8 mouse cellular contexts compared by ENCODE assay signal in the genomic region with DNA sequence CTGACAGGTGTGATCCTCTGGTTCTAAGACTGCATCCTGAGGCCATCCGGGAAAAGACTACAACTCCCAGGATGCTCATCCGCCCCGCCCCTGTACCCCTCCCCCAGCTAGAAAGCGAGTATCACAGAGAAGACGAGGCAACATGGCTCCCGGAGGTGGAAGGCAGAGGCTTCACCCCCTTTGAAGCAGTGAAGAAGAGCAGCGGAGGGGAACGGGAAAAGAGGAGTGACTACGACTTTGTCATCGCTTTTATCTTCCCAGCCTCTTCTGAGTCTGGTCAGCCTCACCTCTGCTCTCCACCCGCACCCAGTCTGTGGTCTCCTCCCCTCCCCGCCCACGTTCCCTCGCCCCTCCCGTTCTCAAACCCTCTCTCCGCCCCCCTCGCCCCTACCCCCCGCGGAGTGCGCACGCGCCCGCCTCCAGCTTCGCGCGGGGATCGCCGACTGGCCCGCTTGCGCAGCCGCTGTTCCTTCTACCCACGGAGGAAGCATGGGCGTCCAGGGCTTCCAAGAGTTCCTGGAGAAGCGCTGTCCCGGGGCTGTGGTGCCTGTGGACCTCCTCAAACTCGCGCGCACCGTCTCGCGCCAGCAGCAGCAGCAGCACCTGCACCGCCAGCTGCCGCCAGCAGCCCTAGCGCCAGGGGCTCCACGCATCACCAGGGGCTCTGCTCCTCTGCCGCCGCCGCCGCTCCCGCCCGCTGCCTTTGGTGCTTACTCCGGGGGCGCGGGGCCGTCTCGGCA. TPM values are rescaled to one million over a fixed set of nuclear protein-coding genes. Genes with fewer than 3 reads are reported as not detected.
DNase-seq lines count a peak whose midpoint lies in the region; ATAC-seq and TF ChIP-seq lines count a peak whose summit lies in the region.

TSS of gene Fam120c (plus strand) at position 415 of the 740 bp plus-strand sequence.

- no peaks in the 10 kb centered on the region for H3K36me3 ChIP-seq in forebrain, embryonic 13.5 days (ENCODE audit: poor library complexity, severe bottlenecking)
- H3K36me3 ChIP-seq in liver, embryonic 15.5 days (replicated peaks), result no peaks in the 10 kb centered on the region
- H3K36me3 ChIP-seq in neural tube, embryonic 12.5 days, result no peaks in the 10 kb centered on the region
- no peaks in the 10 kb centered on the region for H3K36me3 ChIP-seq in stomach, postnatal 0 days (ENCODE audit: control insufficient read depth, insufficient read depth, low read length)

- ATAC-seq in cerebellum, adult (ENCODE audit: insufficient number of reproducible peaks, low FRiP score, low TSS enrichment), result peak; percentile 92
- peak; percentile 94 for ATAC-seq in forebrain, embryonic 13.5 days
- ATAC-seq in liver, embryonic 15.5 days (ENCODE audit: insufficient read depth), result peak; percentile 91
- peak; percentile 95 for ATAC-seq in neural tube, embryonic 12.5 days (ENCODE audit: low FRiP score, low read depth)
- ATAC-seq in stomach, postnatal 0 days (ENCODE audit: low FRiP score, low TSS enrichment), result peak; percentile 93

- TF ChIP-seq CTCF in stomach, postnatal 0 days (IDR thresholded peaks at IDR 0.05; ENCODE audit: low read depth), result no peak

- H3K4me1 ChIP-seq in forebrain, embryonic 13.5 days, result peaks cover 17% of the 10 kb centered on the region
- peaks cover 10% of the 10 kb centered on the region for H3K4me1 ChIP-seq in liver, embryonic 15.5 days (replicated peaks)
- H3K4me1 ChIP-seq in neural tube, embryonic 12.5 days, result peaks cover 7% of the 10 kb centered on the region
- no peaks in the 10 kb centered on the region for H3K4me1 ChIP-seq in stomach, postnatal 0 days (replicated peaks; ENCODE audit: control insufficient read depth, insufficient read depth)

- no peaks in the 10 kb centered on the region for H3K27me3 ChIP-seq in forebrain, embryonic 13.5 days
- H3K27me3 ChIP-seq in liver, embryonic 15.5 days, result peaks cover 6% of the 10 kb centered on the region
- H3K27me3 ChIP-seq in neural tube, embryonic 12.5 days (replicated peaks), result no peaks in the 10 kb centered on the region; the same call in 1 of the 2 replicates
- no peaks in the 10 kb centered on the region for H3K27me3 ChIP-seq in stomach, postnatal 0 days (ENCODE audit: control insufficient read depth, insufficient read depth, low read length)

- H3K4me3 ChIP-seq in forebrain, embryonic 13.5 days, result peak within 1 kb of the TSS; percentile 63
- peak within 1 kb of the TSS; percentile 71 for H3K4me3 ChIP-seq in liver, embryonic 15.5 days (replicated peaks)
- peak within 1 kb of the TSS; percentile 65 for H3K4me3 ChIP-seq in neural tube, embryonic 12.5 days
- peak within 1 kb of the TSS; percentile 61 for H3K4me3 ChIP-seq in stomach, postnatal 0 days (ENCODE audit: low read depth, low read length)

- no peaks in the 10 kb centered on the region for H3K9me3 ChIP-seq in forebrain, embryonic 13.5 days (replicated peaks)
- no peaks in the 10 kb centered on the region for H3K9me3 ChIP-seq in liver, embryonic 15.5 days (replicated peaks)
- no peaks in the 10 kb centered on the region for H3K9me3 ChIP-seq in neural tube, embryonic 12.5 days
- no peaks in the 10 kb centered on the region for H3K9me3 ChIP-seq in stomach, postnatal 0 days (ENCODE audit: control insufficient read depth, low read length)

- WGBS in forebrain, embryonic 13.5 days, result 25% methylated on average over 7 of the region's 56 CpGs
- 11% methylated on average over 54 of the region's 56 CpGs for WGBS in liver, embryonic 15.5 days (ENCODE audit: insufficient replicate concordance)
- 16% methylated on average over 51 of the region's 56 CpGs for WGBS in neural tube, embryonic 12.5 days
- 13% methylated on average over 42 of the region's 56 CpGs for WGBS in stomach, postnatal 0 days

- peak within 1 kb of the TSS; percentile 78 for H3K27ac ChIP-seq in forebrain, embryonic 13.5 days
- H3K27ac ChIP-seq in liver, embryonic 15.5 days (replicated peaks), result peak within 1 kb of the TSS; percentile 76
- no peak within 1 kb of the TSS for H3K27ac ChIP-seq in neural tube, embryonic 12.5 days
- peak within 1 kb of the TSS; percentile 82 for H3K27ac ChIP-seq in stomach, postnatal 0 days (replicated peaks)

- DNase-seq in ES-CJ7 (ENCODE audit: low read depth, low spot score), result peak; percentile 79
- DNase-seq in heart, postnatal 10 days, result peak; percentile 85 to 89
- DNase-seq in kidney, postnatal 4 days, result peak; percentile 89 to 92
- DNase-seq in stomach, postnatal 0 days (ENCODE audit: low spot score), result peak; percentile 88

- peak within 1 kb of the TSS; percentile 68 for H3K4me2 ChIP-seq in forebrain, embryonic 13.5 days
- peak within 1 kb of the TSS; percentile 76 for H3K4me2 ChIP-seq in liver, embryonic 15.5 days
- H3K4me2 ChIP-seq in neural tube, embryonic 12.5 days (replicated peaks), result peak within 1 kb of the TSS; percentile 68
- peak within 1 kb of the TSS; percentile 76 for H3K4me2 ChIP-seq in stomach, postnatal 0 days (replicated peaks; ENCODE audit: low read depth)

- intact Hi-C loops in heart, postnatal 10 days (cut with DNase I), result loop anchor here (5.0 kb wide), 2 partner anchors 177 to 178 kb away; partner anchors contain the start of gene Phf8

- no peak for TF ChIP-seq EP300 in stomach, postnatal 0 days (optimal IDR thresholded peaks at IDR 0.05)

- H3K9ac ChIP-seq in forebrain, embryonic 13.5 days, result peak within 1 kb of the TSS; percentile 72
- peak within 1 kb of the TSS; percentile 66 for H3K9ac ChIP-seq in liver, embryonic 15.5 days
- peak within 1 kb of the TSS; percentile 60 for H3K9ac ChIP-seq in neural tube, embryonic 12.5 days
- H3K9ac ChIP-seq in stomach, postnatal 0 days (ENCODE audit: low read length), result peak within 1 kb of the TSS; percentile 61

RNA-seq across cellular contexts. Expression of gene Fam120c, which starts in this region (rescaled TPM):
- polyA plus RNA-seq in forebrain, embryonic 13.5 days (2015; fragmentation: Nextera tagmentation; extraction: Ambion mirVana), result 4.9 TPM in 2 replicates
- total RNA-seq in heart, postnatal 10 days (2021), result 10 to 100 TPM; 11.9 to 14.1 TPM
- polyA plus RNA-seq in liver, embryonic 15.5 days (2015; fragmentation: Nextera tagmentation; extraction: Ambion mirVana), result 0.66 and 0.73 TPM in 2 replicates
- polyA plus RNA-seq in neural tube, embryonic 12.5 days (2016; fragmentation: Nextera tagmentation; extraction: Ambion mirVana), result 3.4 and 3.7 TPM in 2 replicates
- 1.3 and 1.6 TPM in 2 replicates for polyA plus RNA-seq in stomach, postnatal 0 days (2015; fragmentation: Nextera tagmentation; extraction: Ambion mirVana)

Comparison
In these comparisons a context has a peak if more than half of its experiments do, and no peak if none do; other contexts are left out.
1. Peak in ATAC-seq, H3K4me3 ChIP-seq, H3K27ac ChIP-seq, H3K9ac ChIP-seq and H3K4me2 ChIP-seq in liver, embryonic 15.5 days; RNA of the gene not detected or under 1 TPM.